Mouse (Mus musculus): ENCODE results near the gene Ermn.

GRCm38 (mm10) chr2:58094818-58095217, 42.2 kb upstream of the Ermn start:
- TF ChIP-seq POLR2A (IDR thresholded peaks at IDR 0.05; ENCODE audit: borderline replicate concordance, low read depth, low read length) (no peak), CTCF (IDR thresholded peaks at IDR 0.05; ENCODE audit: low read depth, low read length) (no peak)

All from bone marrow macrophage, adult 2 months (primary cell).